Mouse (Mus musculus) heart, postnatal 25 days (tissue): Measurements from ENCODE around the gene Ap4s1. TPM values are rescaled to one million over a fixed set of nuclear protein-coding genes. Genes with fewer than 3 reads are reported as not detected.

Experiments used
- DNase-seq: peaks from one replicate; pipeline ENCODE4 v3.0.0; 2022; ENCODE audit warnings: low spot score
- intact Hi-C: fragments of 180-260 bp; cut with DNase I; formaldehyde crosslinking; loops from one replicate; pipeline ENCODE4 v1.15.1; 2025
- total RNA-seq, 2 experiments: library from RNA; stranded (reverse); gene quantifications; 2 replicates each; pipeline ENCODE4 v1.2.3; 2021

Gene Ap4s1
- total RNA-seq, 2 experiments from 2014 or later = 48.8 to 55.6 TPM

- DNase-seq = no peak
- intact Hi-C loops = loop anchor here (5.0 kb wide), 1 partner anchor 33 kb away; no protein-coding TSS in a partner anchor
These were observed 9.0 kb downstream of the Ap4s1 start for GRCm38 (mm10) chr12:51699623-51700393.

- intact Hi-C loops = loop anchor here (5.0 kb wide), 1 partner anchor 34 kb away; no protein-coding TSS in a partner anchor
- DNase-seq = no peak
These were observed 10.9 kb downstream of the Ap4s1 start for GRCm38 (mm10) chr12:51701723-51702122.

- intact Hi-C loops = loop anchor here (5.0 kb wide), 1 partner anchor 37 kb away; no protein-coding TSS in a partner anchor
These were observed 13.0 kb downstream of the Ap4s1 start for GRCm38 (mm10) chr12:51703859-51704258.

GRCm38 (mm10) chr12:51704572-51704971 lies 13.7 kb downstream of the Ap4s1 start:
- intact Hi-C loops = loop anchor here (5.0 kb wide), 1 partner anchor 37 kb away; no protein-coding TSS in a partner anchor
- DNase-seq = no peak

More at GRCm38 (mm10) chr12:51703859-51704258, 13.0 kb downstream of the Ap4s1 start:
- DNase-seq = no peak

- intact Hi-C loops = no loop called here
These were observed 14.9 kb downstream of the Ap4s1 start for GRCm38 (mm10) chr12:51705778-51706177.

GRCm38 (mm10) chr12:51706673-51707235 lies 15.9 kb downstream of the Ap4s1 start:
- intact Hi-C loops = no loop called here
- no peak for DNase-seq

More at GRCm38 (mm10) chr12:51705778-51706177, 14.9 kb downstream of the Ap4s1 start:
- DNase-seq = no peak

- intact Hi-C loops = no loop called here
- no peak for DNase-seq
These were observed 18.3 kb downstream of the Ap4s1 start for GRCm38 (mm10) chr12:51708941-51709686.

GRCm38 (mm10) chr12:51709741-51710140 lies 18.9 kb downstream of the Ap4s1 start:
- no peak for DNase-seq
- intact Hi-C loops = no loop called here

- intact Hi-C loops = no loop called here
- DNase-seq = no peak
These were observed 19.3 kb downstream of the Ap4s1 start for GRCm38 (mm10) chr12:51710154-51710553.

GRCm38 (mm10) chr12:51712685-51713084 lies 21.9 kb downstream of the Ap4s1 start:
- intact Hi-C loops = no loop called here
- no peak for DNase-seq

GRCm38 (mm10) chr12:51718617-51719016 lies 27.8 kb downstream of the Ap4s1 start:
- intact Hi-C loops = no loop called here
- no peak for DNase-seq

- intact Hi-C loops = no loop called here
- no peak for DNase-seq
These were observed 31.0 kb downstream of the Ap4s1 start for GRCm38 (mm10) chr12:51721836-51722235.

GRCm38 (mm10) chr12:51729058-51729457 lies 38.2 kb downstream of the Ap4s1 start:
- peak; percentile 44 for DNase-seq
- intact Hi-C loops = loop anchor here (5.0 kb wide), 1 partner anchor 37 kb away; the partner anchor contains the start of genes Ap4s1 and Strn3

- intact Hi-C loops = loop anchor here (5.0 kb wide), 1 partner anchor 38 kb away; the partner anchor contains the start of genes Ap4s1 and Strn3
- no peak for DNase-seq
These were observed 39.0 kb downstream of the Ap4s1 start for GRCm38 (mm10) chr12:51729827-51730226.

- intact Hi-C loops = no loop called here
These were observed 43.9 kb downstream of the Ap4s1 start for GRCm38 (mm10) chr12:51734605-51735211.

GRCm38 (mm10) chr12:51735840-51736271 lies 45.0 kb downstream of the Ap4s1 start:
- intact Hi-C loops = no loop called here
- no peak for DNase-seq

More at GRCm38 (mm10) chr12:51734605-51735211, 43.9 kb downstream of the Ap4s1 start:
- DNase-seq = no peak

GRCm38 (mm10) chr12:51736381-51736780 lies 45.5 kb downstream of the Ap4s1 start:
- DNase-seq = no peak
- intact Hi-C loops = no loop called here

- intact Hi-C loops = no loop called here
- DNase-seq = no peak
These were observed 46.0 kb downstream of the Ap4s1 start for GRCm38 (mm10) chr12:51736807-51737206.

GRCm38 (mm10) chr12:51741690-51742089 lies 50.9 kb downstream of the Ap4s1 start:
- intact Hi-C loops = loop anchor here (1.0 to 10.0 kb wide), 2 partner anchors 75 to 297 kb away; no protein-coding TSS in a partner anchor
- no peak for DNase-seq

- intact Hi-C loops = loop anchor here (10.0 kb wide), 1 partner anchor 300 kb away; no protein-coding TSS in a partner anchor
- DNase-seq = no peak
These were observed 54.1 kb downstream of the Ap4s1 start for GRCm38 (mm10) chr12:51744957-51745356.
